Mouse (Mus musculus) intestine, postnatal 0 days (tissue): Measurements from ENCODE around the gene Itk. TPM values are rescaled to one million over a fixed set of nuclear protein-coding genes. Genes with fewer than 3 reads are reported as not detected.

Source experiments
- ATAC-seq: fragments of 200-750 bp; cut with Nextera tagmentation; 2 replicates; pipeline ENCODE4 v1.8.0; 2017; ENCODE audit warnings: mild to moderate bottlenecking, moderate TSS enrichment, moderate library complexity
- H3K27ac ChIP-seq: fragments of 300-500 bp; sonication (generic); 2 replicates; pipeline ENCODE4 v1.5.1; 2014; ENCODE audit warnings: mild to moderate bottlenecking, low read depth, low read length, moderate library complexity
- H3K27me3 ChIP-seq: fragments of 300-500 bp; sonication (generic); replicated peaks from 2 replicates; pipeline ENCODE4 v1.6.1; 2014; ENCODE audit warnings: low read length, mixed read lengths; ENCODE audit not compliant: control insufficient read depth, insufficient read depth
- H3K36me3 ChIP-seq: fragments of 300-500 bp; sonication (generic); 2 replicates; pipeline ENCODE4 v1.6.1; 2014; ENCODE audit warnings: mild to moderate bottlenecking, moderate library complexity; ENCODE audit not compliant: control insufficient read depth, insufficient read depth
- H3K4me1 ChIP-seq: fragments of 300-500 bp; sonication (generic); replicated peaks from 2 replicates; pipeline ENCODE4 v1.6.1; 2014; ENCODE audit warnings: antibody characterized with exemption, low read length, mixed read lengths; ENCODE audit not compliant: control insufficient read depth, insufficient read depth
- H3K4me2 ChIP-seq: fragments of 300-500 bp; sonication (generic); replicated peaks from 2 replicates; pipeline ENCODE4 v1.6.1; 2014; ENCODE audit warnings: low read depth, mild to moderate bottlenecking, moderate library complexity
- H3K4me3 ChIP-seq: fragments of 300-500 bp; sonication (generic); 2 replicates; pipeline ENCODE4 v1.5.1; 2014; ENCODE audit warnings: low read depth, low read length
- H3K9ac ChIP-seq: fragments of 300-500 bp; sonication (generic); 2 replicates; pipeline ENCODE4 v1.6.1; 2014; ENCODE audit warnings: mild to moderate bottlenecking, low read depth, low read length
- H3K9me3 ChIP-seq: fragments of 300-500 bp; sonication (generic); 2 replicates; pipeline ENCODE4 v1.6.1; 2016; ENCODE audit warnings: mixed run types; ENCODE audit not compliant: control insufficient read depth
- CTCF ChIP-seq: sonication (generic); IDR thresholded peaks from 2 replicates; pipeline ENCODE4 v1.5.1; 2016; ENCODE audit warnings: low read depth, mild to moderate bottlenecking, control low read depth, antibody characterized with exemption, moderate library complexity
- WGBS: fragments of 180-500 bp; shearing (Covaris S2); extraction: QIAGEN DNeasy Blood & Tissue Kit; methylation state at CpG from one replicate; pipeline ENCODE4 v1.1.7; 2014; 5-methylcytosine and 5-hydroxymethylcytosine counted together
- polyA plus RNA-seq: library from polyadenylated mRNA; unstranded; fragments of >200 nt; fragmentation: Nextera tagmentation; extraction: Ambion mirVana; gene quantifications from 2 replicates; pipeline ENCODE4 v1.2.1, GENCODE M21; 2015

Gene Itk
- polyA plus RNA-seq, 1 experiment from 2014 or later = 0.09 TPM

DNA sequence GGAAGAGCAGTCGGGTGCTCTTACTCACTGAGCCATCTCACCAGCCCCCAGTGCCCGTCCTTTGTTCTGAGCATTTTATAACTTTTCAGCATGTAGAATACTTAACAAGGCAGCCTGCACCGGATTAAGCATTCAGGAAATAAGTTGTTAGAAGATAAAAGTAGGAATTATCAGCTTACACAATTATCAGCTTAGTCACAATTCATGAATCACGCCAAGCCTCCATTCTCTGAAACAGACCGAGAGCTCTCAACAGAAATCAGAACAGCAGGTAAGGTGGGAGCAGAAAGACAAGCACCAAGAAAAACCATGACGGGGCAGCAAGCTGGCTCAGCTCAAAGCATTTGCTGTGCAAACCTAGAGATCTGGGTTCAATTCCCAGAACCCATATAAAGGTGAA is 89.4 kb downstream of the Itk start:
- Histone ChIP-seq H3K36me3 (no peaks in the 10 kb centered on the region), H3K27me3 (no peaks in the 10 kb centered on the region), H3K27ac (no peak overlapping the region), H3K4me1 (no peaks in the 10 kb centered on the region), H3K4me3 (no peak overlapping the region), H3K9ac (no peak overlapping the region), H3K4me2 (no peak overlapping the region), H3K9me3 (no peaks in the 10 kb centered on the region)
- no peak for ATAC-seq
- TF ChIP-seq CTCF = no peak
- whole genome bisulfite sequencing = 57% methylated on average over 6 of the region's 6 CpGs

DNA sequence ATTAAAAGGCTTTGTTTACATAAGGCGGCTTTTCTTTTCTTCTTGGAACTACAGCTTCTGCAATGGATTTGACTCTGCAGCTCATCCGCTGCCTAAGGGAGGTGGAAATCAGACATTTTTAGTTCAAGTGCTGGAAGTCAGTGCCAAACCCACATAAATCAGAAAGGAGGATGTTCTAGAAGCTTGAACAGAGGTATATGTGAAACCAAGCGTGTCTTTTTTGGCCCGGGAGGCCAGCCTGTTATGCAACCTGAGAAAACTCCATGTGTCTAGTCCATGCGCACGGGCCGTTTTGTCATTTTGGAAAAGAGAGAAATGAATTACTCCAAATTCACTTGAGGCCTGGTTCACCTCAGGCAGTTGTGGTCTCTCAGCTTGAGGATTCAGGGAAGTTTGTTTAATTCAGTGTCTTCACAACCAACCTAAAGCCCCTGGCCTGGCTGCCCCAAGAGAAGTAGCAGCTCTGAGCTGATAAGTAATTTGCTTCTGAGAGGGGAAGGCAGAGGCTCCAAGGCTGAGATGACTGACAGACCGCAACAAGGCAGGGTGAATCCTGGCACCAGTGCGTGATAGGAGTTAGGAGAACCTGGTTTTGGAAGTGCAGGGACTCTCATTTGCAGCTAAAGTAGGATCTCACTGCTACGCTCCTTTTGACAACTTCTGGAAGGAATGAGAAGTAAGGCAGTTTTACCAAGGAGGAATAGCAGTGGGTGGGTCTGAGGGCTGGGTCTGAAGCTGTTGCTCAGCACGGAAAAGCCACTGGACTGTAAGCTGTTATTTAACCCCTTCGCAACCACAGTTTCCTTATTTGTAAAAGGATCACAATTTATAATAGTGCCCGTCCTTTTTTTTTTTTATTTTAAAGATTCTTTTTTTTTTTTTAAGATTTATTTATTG is 90.2 kb downstream of the Itk start:
- H3K27ac ChIP-seq = no peak overlapping the region
- ATAC-seq = no peak

DNA sequence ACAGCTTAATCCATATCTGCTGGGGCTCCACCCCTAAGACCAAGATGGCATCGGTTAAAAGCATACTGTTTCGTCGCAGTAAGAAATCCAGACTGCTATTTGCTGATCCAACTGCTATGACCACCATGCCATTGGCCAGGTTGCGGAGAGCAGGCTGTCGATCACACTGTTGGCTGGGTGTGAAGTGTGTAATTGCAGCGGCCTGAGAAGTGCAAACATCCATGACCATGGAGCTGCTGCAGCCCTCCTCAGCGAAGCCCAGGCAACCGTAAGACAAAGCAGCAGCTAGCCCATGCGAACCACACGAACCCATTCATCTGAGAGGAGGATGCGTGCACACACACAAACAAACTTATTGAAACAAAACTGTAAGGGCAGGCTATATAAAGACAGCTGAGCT is 94.9 kb downstream of the Itk start:
- Histone ChIP-seq H3K9ac (no peak overlapping the region), H3K27me3 (no peaks in the 10 kb centered on the region), H3K4me2 (no peak overlapping the region), H3K4me1 (no peaks in the 10 kb centered on the region), H3K9me3 (no peaks in the 10 kb centered on the region), H3K4me3 (no peak overlapping the region), H3K36me3 (no peaks in the 10 kb centered on the region), H3K27ac (no peak overlapping the region)
- ATAC-seq = no peak
- TF ChIP-seq CTCF = no peak
- WGBS = 85% methylated on average over 11 of the region's 11 CpGs

More for the DNA sequence above, 90.2 kb downstream of the Itk start:
- no peaks in the 10 kb centered on the region for H3K9me3 ChIP-seq
- H3K9ac ChIP-seq = no peak overlapping the region
- no peaks in the 10 kb centered on the region for H3K27me3 ChIP-seq
- no peak overlapping the region for H3K4me3 ChIP-seq
- no peak overlapping the region for H3K4me2 ChIP-seq
- no peaks in the 10 kb centered on the region for H3K4me1 ChIP-seq
- 58% methylated on average over 13 of the region's 13 CpGs for WGBS
- H3K36me3 ChIP-seq = no peaks in the 10 kb centered on the region
- no peak for TF ChIP-seq CTCF

DNA sequence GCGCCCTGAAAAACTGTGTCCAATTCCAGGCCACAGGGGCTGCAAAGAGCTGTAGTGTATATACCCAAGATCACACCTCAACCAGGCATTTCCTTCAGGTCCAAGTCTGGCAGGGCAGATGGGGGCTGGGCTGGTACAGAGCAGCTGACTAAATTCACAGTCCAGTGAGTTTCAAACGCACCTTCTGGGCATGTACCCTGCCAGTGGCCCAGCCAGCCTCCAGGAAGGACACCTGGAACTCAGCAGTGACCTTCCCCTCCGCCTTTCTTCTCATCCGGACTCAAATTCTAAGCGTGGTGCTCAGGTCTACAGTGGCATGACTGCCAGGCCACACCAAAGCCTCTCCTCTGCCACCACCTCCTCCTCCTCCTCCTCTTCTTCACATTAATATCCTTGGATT is 95.8 kb downstream of the Itk start:
- WGBS = 92% methylated on average over 5 of the region's 5 CpGs
- Histone ChIP-seq H3K9me3 (no peaks in the 10 kb centered on the region), H3K36me3 (no peaks in the 10 kb centered on the region), H3K9ac (no peak overlapping the region), H3K27me3 (no peaks in the 10 kb centered on the region), H3K27ac (no peak overlapping the region), H3K4me1 (no peaks in the 10 kb centered on the region), H3K4me2 (no peak overlapping the region), H3K4me3 (no peak overlapping the region)
- no peak for TF ChIP-seq CTCF
- ATAC-seq = no peak

DNA sequence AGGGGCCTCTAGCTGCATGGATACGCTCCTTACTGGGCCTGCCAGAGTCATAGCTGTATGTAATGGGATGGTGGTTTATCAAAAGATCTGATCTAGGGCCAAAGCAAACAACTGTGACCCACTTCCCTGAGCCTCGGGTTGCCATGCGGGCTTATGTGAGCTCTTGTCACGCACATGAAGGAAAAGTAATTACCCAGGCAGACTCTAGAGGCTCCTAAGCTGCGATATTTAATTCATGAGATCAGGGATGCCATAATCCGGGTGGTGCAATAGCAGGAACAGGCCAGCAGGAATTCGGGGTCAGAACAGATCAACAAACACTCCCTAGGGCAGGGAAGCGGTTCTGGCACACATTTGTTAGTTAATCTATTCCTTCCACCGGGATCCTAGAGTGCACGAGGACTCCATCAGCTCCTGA is 98.3 kb downstream of the Itk start:
- ATAC-seq = no peak
- WGBS = 38% methylated on average over 10 of the region's 10 CpGs
- H3K27ac ChIP-seq = no peak overlapping the region
- H3K36me3 ChIP-seq = no peaks in the 10 kb centered on the region
- no peak overlapping the region for H3K4me2 ChIP-seq
- no peak overlapping the region for H3K9ac ChIP-seq
- H3K4me3 ChIP-seq = no peak overlapping the region
- H3K4me1 ChIP-seq = no peaks in the 10 kb centered on the region
- no peaks in the 10 kb centered on the region for H3K9me3 ChIP-seq
- H3K27me3 ChIP-seq = no peaks in the 10 kb centered on the region
- no peak for TF ChIP-seq CTCF

GRCm38 (mm10) chr11:46289561-46289960 is 99.8 kb downstream of the Itk start:
- no peak overlapping the region for H3K4me2 ChIP-seq
- H3K36me3 ChIP-seq = no peaks in the 10 kb centered on the region
- H3K4me1 ChIP-seq = no peaks in the 10 kb centered on the region
- no peak overlapping the region for H3K4me3 ChIP-seq
- WGBS = 94% methylated on average over 9 of the region's 9 CpGs
- H3K27ac ChIP-seq = no peak overlapping the region
- H3K9ac ChIP-seq = no peak overlapping the region
- H3K9me3 ChIP-seq = no peaks in the 10 kb centered on the region
- TF ChIP-seq CTCF = no peak
- no peak for ATAC-seq
- no peaks in the 10 kb centered on the region for H3K27me3 ChIP-seq
